Mouse (Mus musculus): ENCODE measurements around the gene Aox4. TPM values are rescaled to one million over a fixed set of nuclear protein-coding genes. Genes with fewer than 3 reads are reported as not detected.

Gene Aox4
- total and polyA plus RNA-seq, 2 experiments from 2014 or later, result not detected

GRCm38 (mm10) chr1:58244487-58244886 is 34.3 kb downstream of the Aox4 start:
- 67% methylated on average over 3 of the region's 3 CpGs for WGBS
- DNase-seq (ENCODE audit: low spot score) (no peak), ATAC-seq (ENCODE audit: insufficient read depth, low read depth) (no peak)
- TF ChIP-seq CTCF (IDR thresholded peaks at IDR 0.05; ENCODE audit: low read depth) (no peak), EP300 (IDR thresholded peaks at IDR 0.05; ENCODE audit: low read depth) (no peak)
- Histone ChIP-seq H3K36me3 (replicated peaks; ENCODE audit: control insufficient read depth, insufficient read depth, low read length) (no peaks in the 10 kb centered on the region), H3K4me2 (ENCODE audit: low read depth, low read length) (no peak overlapping the region), H3K9me3 (replicated peaks; ENCODE audit: control insufficient read depth, low read length) (no peaks in the 10 kb centered on the region), H3K27ac (ENCODE audit: low read depth) (no peak overlapping the region), H3K4me1 (ENCODE audit: control insufficient read depth, insufficient read depth) (no peaks in the 10 kb centered on the region), H3K4me3 (ENCODE audit: low read depth, low read length) (no peak overlapping the region), H3K27me3 (ENCODE audit: control insufficient read depth, insufficient read depth, low read length) (no peaks in the 10 kb centered on the region), H3K9ac (replicated peaks; ENCODE audit: low read depth, low read length) (no peak overlapping the region)

- DNase-seq (ENCODE audit: low spot score), result no peak
- Histone ChIP-seq H3K9ac (replicated peaks; ENCODE audit: low read depth, low read length) (no peak overlapping the region), H3K4me3 (ENCODE audit: low read depth, low read length) (no peak overlapping the region), H3K4me1 (ENCODE audit: control insufficient read depth, insufficient read depth) (no peaks in the 10 kb centered on the region), H3K4me2 (ENCODE audit: low read depth, low read length) (no peak overlapping the region), H3K9me3 (replicated peaks; ENCODE audit: control insufficient read depth, low read length) (no peaks in the 10 kb centered on the region), H3K27ac (ENCODE audit: low read depth) (no peak overlapping the region), H3K36me3 (replicated peaks; ENCODE audit: control insufficient read depth, insufficient read depth, low read length) (no peaks in the 10 kb centered on the region), H3K27me3 (ENCODE audit: control insufficient read depth, insufficient read depth, low read length) (no peaks in the 10 kb centered on the region)
- no peak for ATAC-seq (ENCODE audit: insufficient read depth, low read depth)
- TF ChIP-seq CTCF (IDR thresholded peaks at IDR 0.05; ENCODE audit: low read depth) (no peak), EP300 (IDR thresholded peaks at IDR 0.05; ENCODE audit: low read depth) (no peak)
- 43% methylated on average over 1 of the region's 1 CpGs for WGBS
Observed at GRCm38 (mm10) chr1:58248518-58248917, 38.3 kb downstream of the Aox4 start.

DNA sequence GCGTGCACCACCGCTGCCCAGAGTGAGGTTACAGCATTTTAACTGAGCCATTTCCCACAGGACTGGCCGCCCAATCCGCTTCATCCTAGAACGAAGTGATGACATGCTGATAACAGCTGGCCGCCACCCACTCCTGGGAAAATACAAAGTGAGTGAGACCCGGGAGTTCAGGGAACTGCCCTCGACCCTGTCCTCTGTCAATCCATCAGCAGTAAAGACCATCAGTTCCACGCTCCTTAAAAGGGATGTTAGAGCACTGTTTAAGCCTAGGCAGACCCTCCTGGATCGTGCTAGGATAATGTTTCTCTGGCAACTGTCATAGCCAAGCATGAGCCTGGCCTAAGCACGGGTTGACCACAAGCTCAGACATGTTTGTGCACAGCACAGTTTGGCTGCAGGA is 43.3 kb downstream of the Aox4 start:
- H3K4me2 ChIP-seq (ENCODE audit: low read depth, low read length), result no peak overlapping the region
- H3K9me3 ChIP-seq (replicated peaks; ENCODE audit: control insufficient read depth, low read length), result no peaks in the 10 kb centered on the region
- TF ChIP-seq CTCF (IDR thresholded peaks at IDR 0.05; ENCODE audit: low read depth), result no peak
- no peak for TF ChIP-seq EP300 (IDR thresholded peaks at IDR 0.05; ENCODE audit: low read depth)
- H3K4me1 ChIP-seq (ENCODE audit: control insufficient read depth, insufficient read depth), result no peaks in the 10 kb centered on the region
- DNase-seq (ENCODE audit: low spot score), result no peak
- H3K27me3 ChIP-seq (ENCODE audit: control insufficient read depth, insufficient read depth, low read length), result no peaks in the 10 kb centered on the region
- H3K36me3 ChIP-seq (replicated peaks; ENCODE audit: control insufficient read depth, insufficient read depth, low read length), result no peaks in the 10 kb centered on the region
- no peak overlapping the region for H3K4me3 ChIP-seq (ENCODE audit: low read depth, low read length)
- ATAC-seq (ENCODE audit: insufficient read depth, low read depth), result no peak
- H3K27ac ChIP-seq (ENCODE audit: low read depth), result no peak overlapping the region
- no peak overlapping the region for H3K9ac ChIP-seq (replicated peaks; ENCODE audit: low read depth, low read length)
- 42% methylated on average over 11 of the region's 11 CpGs for WGBS

DNA sequence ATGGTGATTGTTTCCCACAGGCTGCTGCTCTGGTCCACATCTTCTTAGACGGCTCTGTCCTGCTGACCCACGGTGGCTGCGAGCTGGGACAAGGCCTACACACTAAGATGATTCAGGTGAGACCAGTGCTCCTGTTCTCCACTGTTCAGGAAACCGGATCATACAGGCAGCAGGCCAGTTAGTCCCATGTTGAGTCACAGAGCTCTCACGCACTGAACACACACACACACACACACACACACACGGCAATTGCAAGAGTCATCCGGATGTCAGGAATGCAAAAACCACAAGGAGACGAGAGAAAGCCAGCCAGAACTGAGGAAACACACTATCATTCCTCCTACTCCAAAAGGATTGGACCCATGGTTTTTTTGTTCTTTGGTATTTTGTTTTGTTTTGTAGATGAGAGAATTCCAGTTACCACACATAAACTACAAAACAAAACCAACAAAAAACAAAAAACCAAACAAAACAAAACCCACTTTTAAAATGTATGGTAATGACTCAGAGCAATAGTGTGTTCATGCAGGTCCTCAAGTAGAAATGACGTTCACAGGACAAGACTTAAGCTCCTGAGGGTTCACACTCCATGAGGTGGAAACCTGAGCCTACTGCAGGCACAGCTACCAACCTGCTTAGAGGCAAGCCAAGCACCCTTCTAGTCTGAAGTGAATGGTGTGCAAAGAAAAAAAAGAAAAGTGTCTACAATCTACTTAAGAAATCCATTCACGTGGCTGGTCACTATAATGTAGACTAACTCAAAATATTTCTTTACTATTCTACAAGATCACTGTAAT is 47.2 kb downstream of the Aox4 start:
- no peaks in the 10 kb centered on the region for H3K9me3 ChIP-seq (replicated peaks; ENCODE audit: control insufficient read depth, low read length)
- H3K36me3 ChIP-seq (replicated peaks; ENCODE audit: control insufficient read depth, insufficient read depth, low read length), result no peaks in the 10 kb centered on the region
- WGBS, result 70% methylated on average over 10 of the region's 10 CpGs
- H3K27ac ChIP-seq (ENCODE audit: low read depth), result no peak overlapping the region
- no peak for TF ChIP-seq EP300 (IDR thresholded peaks at IDR 0.05; ENCODE audit: low read depth)
- TF ChIP-seq CTCF (IDR thresholded peaks at IDR 0.05; ENCODE audit: low read depth), result no peak
- DNase-seq (ENCODE audit: low spot score) (no peak), ATAC-seq (ENCODE audit: insufficient read depth, low read depth) (no peak)
- no peaks in the 10 kb centered on the region for H3K27me3 ChIP-seq (ENCODE audit: control insufficient read depth, insufficient read depth, low read length)
- no peak overlapping the region for H3K4me2 ChIP-seq (ENCODE audit: low read depth, low read length)
- H3K4me3 ChIP-seq (ENCODE audit: low read depth, low read length), result no peak overlapping the region
- H3K4me1 ChIP-seq (ENCODE audit: control insufficient read depth, insufficient read depth), result no peaks in the 10 kb centered on the region
- H3K9ac ChIP-seq (replicated peaks; ENCODE audit: low read depth, low read length), result no peak overlapping the region

- WGBS, result 32% methylated on average over 3 of the region's 3 CpGs
Observed at GRCm38 (mm10) chr1:58260311-58260710, 50.1 kb downstream of the Aox4 start.

GRCm38 (mm10) chr1:58268231-58268630 is 58.0 kb downstream of the Aox4 start:
- H3K9ac ChIP-seq (replicated peaks; ENCODE audit: low read depth, low read length), result no peak overlapping the region

More at GRCm38 (mm10) chr1:58260311-58260710, 50.1 kb downstream of the Aox4 start:
- Histone ChIP-seq H3K4me3 (ENCODE audit: low read depth, low read length) (no peak overlapping the region), H3K9ac (replicated peaks; ENCODE audit: low read depth, low read length) (no peak overlapping the region), H3K9me3 (replicated peaks; ENCODE audit: control insufficient read depth, low read length) (no peaks in the 10 kb centered on the region), H3K36me3 (replicated peaks; ENCODE audit: control insufficient read depth, insufficient read depth, low read length) (no peaks in the 10 kb centered on the region), H3K27me3 (ENCODE audit: control insufficient read depth, insufficient read depth, low read length) (no peaks in the 10 kb centered on the region), H3K27ac (ENCODE audit: low read depth) (no peak overlapping the region), H3K4me1 (ENCODE audit: control insufficient read depth, insufficient read depth) (no peaks in the 10 kb centered on the region), H3K4me2 (ENCODE audit: low read depth, low read length) (no peak overlapping the region)
- TF ChIP-seq CTCF (IDR thresholded peaks at IDR 0.05; ENCODE audit: low read depth) (no peak), EP300 (IDR thresholded peaks at IDR 0.05; ENCODE audit: low read depth) (no peak)
- ATAC-seq (ENCODE audit: insufficient read depth, low read depth), result no peak
- DNase-seq (ENCODE audit: low spot score), result no peak

More at GRCm38 (mm10) chr1:58268231-58268630, 58.0 kb downstream of the Aox4 start:
- H3K9me3 ChIP-seq (replicated peaks; ENCODE audit: control insufficient read depth, low read length), result no peaks in the 10 kb centered on the region
- H3K4me3 ChIP-seq (ENCODE audit: low read depth, low read length), result no peak overlapping the region
- no peaks in the 10 kb centered on the region for H3K4me1 ChIP-seq (ENCODE audit: control insufficient read depth, insufficient read depth)
- no peaks in the 10 kb centered on the region for H3K36me3 ChIP-seq (replicated peaks; ENCODE audit: control insufficient read depth, insufficient read depth, low read length)
- DNase-seq (ENCODE audit: low spot score) (no peak), ATAC-seq (ENCODE audit: insufficient read depth, low read depth) (no peak)
- WGBS, result 69% methylated on average over 2 of the region's 2 CpGs
- no peak overlapping the region for H3K4me2 ChIP-seq (ENCODE audit: low read depth, low read length)
- H3K27me3 ChIP-seq (ENCODE audit: control insufficient read depth, insufficient read depth, low read length), result peaks cover 8% of the 10 kb centered on the region
- TF ChIP-seq EP300 (IDR thresholded peaks at IDR 0.05; ENCODE audit: low read depth) (no peak), CTCF (IDR thresholded peaks at IDR 0.05; ENCODE audit: low read depth) (no peak)
- H3K27ac ChIP-seq (ENCODE audit: low read depth), result no peak overlapping the region

Data from heart, postnatal 0 days (tissue).